Mouse (Mus musculus) forebrain, postnatal 0 days (tissue): ENCODE measurements at regions not wholly inside any gene's neighbourhood (a gene's known extent, or its start where the extent isn't known, plus 50 kb on each side); places are given as distances from the start of the nearest gene placed in this dataset.

Source experiments
- ATAC-seq: fragments of 200-750 bp; cut with Nextera tagmentation; 2 replicates; pipeline ENCODE4 v1.8.0; 2017; ENCODE audit warnings: mild to moderate bottlenecking, moderate library complexity
- DNase-seq: peaks from one replicate; pipeline ENCODE4 v3.0.0-alpha.2; 2015
- H3K27ac ChIP-seq: fragments of 300-500 bp; sonication (generic); 2 replicates; pipeline ENCODE4 v1.5.1; 2014; ENCODE audit warnings: low read depth, mild to moderate bottlenecking, antibody characterized with exemption, low read length, moderate library complexity, mixed read lengths
- H3K27me3 ChIP-seq: fragments of 300-500 bp; sonication (generic); 2 replicates; pipeline ENCODE4 v1.6.1; 2014; ENCODE audit warnings: mild to moderate bottlenecking, low read length, mixed read lengths; ENCODE audit not compliant: insufficient read depth
- H3K36me3 ChIP-seq: fragments of 300-500 bp; sonication (generic); 2 replicates; pipeline ENCODE4 v1.6.1; 2014; ENCODE audit warnings: mild to moderate bottlenecking, moderate library complexity; ENCODE audit not compliant: insufficient read depth
- H3K4me1 ChIP-seq: fragments of 300-500 bp; sonication (generic); 2 replicates; pipeline ENCODE4 v1.6.1; 2014; ENCODE audit warnings: antibody characterized with exemption; ENCODE audit not compliant: insufficient read depth
- H3K4me2 ChIP-seq: fragments of 300-500 bp; sonication (generic); 2 replicates; pipeline ENCODE4 v1.6.1; 2014; ENCODE audit warnings: low read depth, mild to moderate bottlenecking, moderate library complexity
- H3K4me3 ChIP-seq: fragments of 300-500 bp; sonication (generic); 2 replicates; pipeline ENCODE4 v1.5.1; 2014; ENCODE audit warnings: low read depth, low read length, mixed read lengths
- H3K9ac ChIP-seq: fragments of 300-500 bp; sonication (generic); 2 replicates; pipeline ENCODE4 v1.6.1; 2014; ENCODE audit warnings: mild to moderate bottlenecking
- H3K9me3 ChIP-seq: fragments of 300-500 bp; sonication (generic); 2 replicates; pipeline ENCODE4 v1.6.1; 2016; ENCODE audit warnings: low read length
- CTCF ChIP-seq: sonication (generic); IDR thresholded peaks from 2 replicates; pipeline ENCODE4 v1.5.1; 2016; ENCODE audit warnings: antibody characterized with exemption, control low read depth, low read depth
- WGBS: fragments of 180-500 bp; shearing (Covaris S2); extraction: QIAGEN DNeasy Blood & Tissue Kit; methylation state at CpG from one replicate; pipeline ENCODE4 v1.1.7; 2014; 5-methylcytosine and 5-hydroxymethylcytosine counted together

DNA sequence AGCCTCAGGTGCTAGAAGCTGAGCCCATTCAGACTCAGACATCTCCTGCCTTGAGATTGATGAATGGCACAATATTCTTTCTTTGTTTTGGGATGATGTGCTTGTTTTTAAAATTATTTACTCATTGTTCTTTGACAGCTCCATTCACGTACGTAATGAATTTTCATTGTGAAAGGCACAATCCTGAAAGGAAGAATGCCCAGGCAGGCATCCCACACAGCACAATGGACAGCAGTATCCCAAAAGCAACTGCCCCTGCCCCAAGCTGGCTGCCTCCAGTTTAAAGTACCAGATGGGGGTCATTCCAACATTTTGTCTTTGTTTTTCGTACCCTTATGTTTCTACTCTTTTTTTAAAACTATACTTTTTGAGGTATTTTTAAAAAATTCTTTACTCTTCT, 210.9 kb upstream of the St8sia2 start:
- Histone ChIP-seq H3K27me3 (no peaks in the 10 kb centered on the region), H3K4me3 (no peak overlapping the region), H3K4me2 (no peak overlapping the region), H3K36me3 (no peaks in the 10 kb centered on the region), H3K9me3 (no peaks in the 10 kb centered on the region), H3K4me1 (no peaks in the 10 kb centered on the region), H3K9ac (no peak overlapping the region), H3K27ac (no peak overlapping the region)
- DNase-seq, result no peak
- WGBS, result 66% methylated on average over 3 of the region's 3 CpGs
- TF ChIP-seq CTCF, result no peak
- ATAC-seq, result no peak

DNA sequence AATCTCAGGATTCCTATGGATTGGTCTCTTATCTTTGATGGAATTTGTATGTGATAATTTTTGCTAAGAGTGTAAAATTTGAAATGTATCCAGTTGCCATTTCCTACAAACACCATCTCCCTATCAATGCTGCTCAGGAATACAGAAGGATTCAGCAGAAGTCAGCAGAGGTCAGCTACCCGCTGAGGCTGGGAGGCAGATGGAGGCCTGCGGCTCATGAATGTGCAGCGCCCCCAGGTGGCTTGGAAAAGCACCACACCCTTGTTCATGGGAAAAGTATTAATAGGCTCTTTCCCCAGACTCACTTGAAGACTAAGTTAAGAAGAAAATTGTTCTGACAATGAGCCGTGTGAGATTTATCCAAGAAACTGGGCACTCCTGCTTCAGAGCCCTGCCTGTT, 187.2 kb upstream of the St8sia2 start:
- 28% methylated on average over 4 of the region's 4 CpGs for WGBS
- no peak for ATAC-seq
- no peak overlapping the region for H3K9ac ChIP-seq
- no peak overlapping the region for H3K4me2 ChIP-seq
- no peak overlapping the region for H3K27ac ChIP-seq
- TF ChIP-seq CTCF, result peak; percentile 48
- no peaks in the 10 kb centered on the region for H3K4me1 ChIP-seq
- H3K27me3 ChIP-seq, result no peaks in the 10 kb centered on the region
- DNase-seq, result no peak
- no peaks in the 10 kb centered on the region for H3K9me3 ChIP-seq
- H3K36me3 ChIP-seq, result no peaks in the 10 kb centered on the region
- no peak overlapping the region for H3K4me3 ChIP-seq

DNA sequence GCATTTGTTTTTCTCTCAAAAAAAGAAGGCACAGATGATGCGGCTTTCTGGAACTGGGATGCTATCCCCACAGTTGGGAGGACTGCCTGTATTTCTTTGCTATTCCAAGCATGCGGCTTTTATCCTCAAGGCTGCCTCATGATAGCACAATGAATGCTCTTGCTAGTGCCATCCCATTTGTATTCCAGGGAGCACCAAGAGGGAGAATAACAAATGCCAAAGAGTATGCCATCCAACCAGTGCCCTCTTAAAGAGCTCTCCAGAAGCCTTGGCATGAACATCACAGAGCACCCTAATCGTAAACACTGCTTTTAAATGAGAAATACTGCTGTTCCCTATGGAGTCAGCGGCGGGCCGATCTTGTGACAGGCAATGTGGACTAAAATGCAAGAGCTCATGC, 185.3 kb upstream of the St8sia2 start:
- H3K4me3 ChIP-seq, result no peak overlapping the region
- H3K4me2 ChIP-seq, result no peak overlapping the region
- no peaks in the 10 kb centered on the region for H3K9me3 ChIP-seq
- no peak overlapping the region for H3K27ac ChIP-seq
- no peaks in the 10 kb centered on the region for H3K4me1 ChIP-seq
- H3K36me3 ChIP-seq, result no peaks in the 10 kb centered on the region
- H3K27me3 ChIP-seq, result no peaks in the 10 kb centered on the region
- no peak for TF ChIP-seq CTCF
- H3K9ac ChIP-seq, result no peak overlapping the region
- DNase-seq, result peak; percentile 29
- peak; percentile 66 for ATAC-seq
- WGBS, result 43% methylated on average over 6 of the region's 6 CpGs

DNA sequence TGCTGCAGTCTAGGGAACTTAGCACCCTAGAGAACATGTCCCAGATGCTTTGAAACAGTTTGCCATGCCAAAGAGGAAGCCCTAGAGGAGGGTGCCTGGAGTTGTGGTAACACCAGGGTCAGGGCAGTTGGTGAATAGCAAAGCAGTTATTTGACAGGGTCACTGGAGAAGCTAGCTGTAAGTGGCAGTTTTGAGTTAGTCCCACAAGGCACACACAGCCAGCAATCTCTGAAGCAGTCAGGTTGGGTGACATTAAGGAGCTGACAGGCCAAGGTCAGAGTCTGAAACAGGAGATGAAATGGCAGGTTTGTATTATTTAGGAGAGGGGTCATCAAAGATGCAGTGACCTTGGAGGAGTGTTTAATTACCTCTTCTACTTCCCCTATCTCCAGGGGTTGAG, 171.2 kb upstream of the St8sia2 start:
- no peaks in the 10 kb centered on the region for H3K4me1 ChIP-seq
- no peak for TF ChIP-seq CTCF
- no peak overlapping the region for H3K9ac ChIP-seq
- H3K4me3 ChIP-seq, result no peak overlapping the region
- no peaks in the 10 kb centered on the region for H3K9me3 ChIP-seq
- H3K36me3 ChIP-seq, result no peaks in the 10 kb centered on the region
- no peaks in the 10 kb centered on the region for H3K27me3 ChIP-seq
- H3K4me2 ChIP-seq, result no peak overlapping the region
- no peak overlapping the region for H3K27ac ChIP-seq
- ATAC-seq (no peak), DNase-seq (no peak)

DNA sequence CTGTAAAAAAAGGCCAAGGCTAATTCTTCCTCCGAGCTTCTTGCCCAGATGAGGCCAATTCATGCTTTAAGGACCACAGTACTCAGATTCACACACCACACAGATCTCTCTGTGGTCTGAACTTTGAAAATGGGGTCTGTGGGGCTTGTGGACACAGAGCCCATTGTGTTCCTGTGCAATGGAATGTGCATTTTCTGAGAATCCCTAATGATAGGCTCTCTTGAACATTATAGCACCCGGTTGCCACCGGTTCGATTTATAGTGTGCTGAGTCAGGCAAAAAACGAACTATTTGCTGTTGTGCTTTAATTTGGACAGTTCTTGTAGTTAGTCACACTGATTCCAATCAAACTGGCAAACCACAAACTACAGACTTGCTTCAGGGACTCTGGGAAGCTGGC, 160.7 kb upstream of the St8sia2 start:
- WGBS, result 42% methylated on average over 5 of the region's 5 CpGs
- ATAC-seq, result no peak

DNA sequence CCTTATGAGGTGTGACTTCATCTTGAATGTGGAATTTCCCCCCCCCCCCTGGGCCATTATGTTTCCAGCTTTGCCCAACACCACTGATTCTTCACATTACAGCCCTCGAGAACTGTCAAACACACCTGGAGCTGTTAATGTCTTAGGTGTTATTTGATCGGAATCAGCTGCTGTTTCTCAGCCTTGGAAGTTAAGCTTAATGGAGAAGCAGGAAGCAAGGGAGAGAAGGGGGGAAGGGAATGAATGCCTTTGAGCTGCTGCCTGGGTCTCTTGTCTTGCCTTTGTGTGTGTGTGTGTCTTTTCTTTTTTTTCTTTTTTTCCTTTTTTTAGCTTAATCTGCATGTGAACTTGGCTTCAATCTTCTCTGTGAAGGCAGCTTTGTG, 159.7 kb upstream of the St8sia2 start:
- ATAC-seq, result peak; percentile 73
- Histone ChIP-seq H3K27me3 (no peaks in the 10 kb centered on the region), H3K36me3 (no peaks in the 10 kb centered on the region), H3K4me3 (no peak overlapping the region), H3K4me1 (peaks cover 6% of the 10 kb centered on the region; the same call in 1 of the 2 replicates), H3K27ac (peak overlapping the region; percentile 79), H3K4me2 (peak overlapping the region; percentile 16; the same call in 1 of the 2 replicates), H3K9ac (peak overlapping the region; percentile 6; the same call in 1 of the 2 replicates), H3K9me3 (no peaks in the 10 kb centered on the region)
- TF ChIP-seq CTCF, result no peak
- DNase-seq, result no peak
- WGBS, result 24% methylated on average over 2 of the region's 2 CpGs

More for the DNA sequence above, 160.7 kb upstream of the St8sia2 start:
- DNase-seq, result no peak
- H3K27me3 ChIP-seq, result no peaks in the 10 kb centered on the region
- TF ChIP-seq CTCF, result no peak
- H3K4me3 ChIP-seq, result no peak overlapping the region
- no peak overlapping the region for H3K9ac ChIP-seq
- no peak overlapping the region for H3K4me2 ChIP-seq
- no peaks in the 10 kb centered on the region for H3K36me3 ChIP-seq
- H3K4me1 ChIP-seq, result peaks cover 6% of the 10 kb centered on the region; the same call in 1 of the 2 replicates
- 0 out of 2 replicates have a peak overlapping the region, but pooled peaks have one; percentile 40 for H3K27ac ChIP-seq
- H3K9me3 ChIP-seq, result no peaks in the 10 kb centered on the region

DNA sequence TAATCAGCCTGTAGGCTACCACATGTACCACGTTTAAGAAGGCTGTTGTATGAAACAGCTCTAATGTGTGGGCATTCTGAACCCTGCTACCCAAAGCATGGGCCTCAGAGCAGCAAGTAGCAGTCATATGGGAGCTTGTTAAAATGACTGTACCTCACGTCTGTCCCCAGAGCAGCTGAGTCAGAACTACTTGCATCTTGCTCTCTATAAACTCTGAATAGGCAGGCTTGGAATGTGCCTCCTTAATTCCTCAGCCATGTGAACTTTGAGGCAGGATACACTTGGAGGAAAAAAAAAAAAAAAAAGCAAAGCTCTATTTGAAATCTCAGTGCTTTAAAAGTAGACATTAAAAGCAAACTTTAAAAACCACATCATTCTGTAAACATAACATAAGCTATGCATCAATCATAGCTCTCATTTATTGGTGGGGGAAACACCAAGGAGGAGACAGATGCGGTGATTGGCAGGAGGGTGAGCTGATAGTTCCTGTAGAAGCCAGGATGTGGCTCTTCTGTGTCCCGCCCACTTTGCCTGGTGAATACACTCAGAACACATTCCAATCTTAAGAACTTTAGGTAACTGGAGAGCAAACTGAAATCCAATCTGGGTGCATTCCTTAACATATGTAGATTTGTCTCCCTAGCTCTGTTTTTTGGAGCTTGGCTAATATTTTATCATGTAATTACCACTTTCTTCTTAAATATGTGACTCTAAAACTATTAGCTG, 159.2 kb upstream of the St8sia2 start:
- H3K9me3 ChIP-seq, result no peaks in the 10 kb centered on the region
- WGBS, result 64% methylated on average over 4 of the region's 4 CpGs
- no peak overlapping the region for H3K9ac ChIP-seq
- ATAC-seq, result peak; percentile 6; the same call in 1 of the 2 replicates
- no peaks in the 10 kb centered on the region for H3K36me3 ChIP-seq
- no peak overlapping the region for H3K4me3 ChIP-seq
- DNase-seq, result no peak
- peaks cover 6% of the 10 kb centered on the region; the same call in 1 of the 2 replicates for H3K4me1 ChIP-seq
- H3K27ac ChIP-seq, result 0 out of 2 replicates have a peak overlapping the region, but pooled peaks have one; percentile 79
- H3K4me2 ChIP-seq, result no peak overlapping the region
- no peaks in the 10 kb centered on the region for H3K27me3 ChIP-seq
- TF ChIP-seq CTCF, result no peak
